Mouse (Mus musculus) stomach, postnatal 0 days (tissue): ENCODE data around the gene Samd4b. TPM values are rescaled to one million over a fixed set of nuclear protein-coding genes. Genes with fewer than 3 reads are reported as not detected.

ENCODE experiments used
- ATAC-seq: fragments of 200-750 bp; cut with Nextera tagmentation; 2 replicates; pipeline ENCODE4 v1.8.0; 2017; ENCODE audit not compliant: low FRiP score, low TSS enrichment
- DNase-seq: peaks from one replicate; pipeline ENCODE4 v3.0.0-alpha.2; 2016; ENCODE audit warnings: low spot score
- H3K27ac ChIP-seq: fragments of 300-500 bp; sonication (generic); replicated peaks from 2 replicates; pipeline ENCODE4 v1.5.1; 2014; ENCODE audit warnings: mild to moderate bottlenecking, control low read depth
- H3K27me3 ChIP-seq: fragments of 300-500 bp; sonication (generic); 2 replicates; pipeline ENCODE4 v1.6.1; 2014; ENCODE audit warnings: low read length; ENCODE audit not compliant: control insufficient read depth, insufficient read depth
- H3K36me3 ChIP-seq: fragments of 300-500 bp; sonication (generic); 2 replicates; pipeline ENCODE4 v1.6.1; 2014; ENCODE audit warnings: low read length, mixed read lengths; ENCODE audit not compliant: control insufficient read depth, insufficient read depth
- H3K4me1 ChIP-seq: fragments of 300-500 bp; sonication (generic); replicated peaks from 2 replicates; pipeline ENCODE4 v1.6.1; 2014; ENCODE audit warnings: antibody characterized with exemption; ENCODE audit not compliant: control insufficient read depth, insufficient read depth
- H3K4me2 ChIP-seq: fragments of 300-500 bp; sonication (generic); replicated peaks from 2 replicates; pipeline ENCODE4 v1.6.1; 2014; ENCODE audit warnings: low read depth, mild to moderate bottlenecking, control low read depth, moderate library complexity
- H3K4me3 ChIP-seq: fragments of 300-500 bp; sonication (generic); 2 replicates; pipeline ENCODE4 v1.5.1; 2014; ENCODE audit warnings: low read depth, low read length, control low read depth
- H3K9ac ChIP-seq: fragments of 300-500 bp; sonication (generic); 2 replicates; pipeline ENCODE4 v1.6.1; 2014; ENCODE audit warnings: mild to moderate bottlenecking, low read length, control low read depth, mixed read lengths
- H3K9me3 ChIP-seq: fragments of 300-500 bp; sonication (generic); 2 replicates; pipeline ENCODE4 v1.6.1; 2016; ENCODE audit warnings: low read length; ENCODE audit not compliant: control insufficient read depth
- CTCF ChIP-seq: IDR thresholded peaks from 2 replicates; pipeline ENCODE4 v1.5.1; 2016; ENCODE audit warnings: antibody characterized with exemption, low read depth, mild to moderate bottlenecking, moderate library complexity
- EP300 ChIP-seq: optimal IDR thresholded peaks from 2 replicates; pipeline ENCODE3; 2016; ENCODE audit warnings: antibody characterized with exemption
- WGBS: fragments of 180-500 bp; shearing (Covaris S2); extraction: QIAGEN DNeasy Blood & Tissue Kit; methylation state at CpG from one replicate; pipeline ENCODE4 v1.1.7; 2014; 5-methylcytosine and 5-hydroxymethylcytosine counted together
- polyA plus RNA-seq: library from polyadenylated mRNA; unstranded; fragments of >200 nt; fragmentation: Nextera tagmentation; extraction: Ambion mirVana; gene quantifications from 2 replicates; pipeline ENCODE4 v1.2.1, GENCODE M21; 2015

Samd4b gene
- polyA plus RNA-seq, 1 experiment from 2014 or later = 9.8 TPM

- Histone ChIP-seq H3K27ac (peak overlapping the region; percentile 65), H3K9me3 (no peaks in the 10 kb centered on the region), H3K4me3 (no peak overlapping the region), H3K4me2 (no peak overlapping the region), H3K9ac (no peak overlapping the region), H3K4me1 (peaks cover 10% of the 10 kb centered on the region; the same call in 1 of the 2 replicates), H3K36me3 (peaks cover 3% of the 10 kb centered on the region; the same call in 1 of the 2 replicates), H3K27me3 (no peaks in the 10 kb centered on the region)
- ATAC-seq (no peak), DNase-seq (no peak)
- TF ChIP-seq CTCF (no peak), EP300 (no peak)
- WGBS = 87% methylated on average over 9 of the region's 9 CpGs
Observed at GRCm38 (mm10) chr7:28385196-28385595, 212.7 kb downstream of the Samd4b start.

GRCm38 (mm10) chr7:28384162-28384561, 213.8 kb downstream of the Samd4b start:
- Histone ChIP-seq H3K9me3 (no peaks in the 10 kb centered on the region), H3K4me1 (peaks cover 14% of the 10 kb centered on the region; the same call in 1 of the 2 replicates), H3K4me2 (no peak overlapping the region), H3K36me3 (peaks cover 3% of the 10 kb centered on the region; the same call in 1 of the 2 replicates), H3K27ac (peak overlapping the region; percentile 100; the same call in 1 of the 2 replicates), H3K4me3 (no peak overlapping the region), H3K27me3 (no peaks in the 10 kb centered on the region), H3K9ac (no peak overlapping the region)
- DNase-seq (peak; percentile 16), ATAC-seq (no peak)
- TF ChIP-seq EP300 (no peak), CTCF (no peak)
- WGBS = 67% methylated on average over 6 of the region's 6 CpGs

GRCm38 (mm10) chr7:28383606-28384005, 214.3 kb downstream of the Samd4b start:
- Histone ChIP-seq H3K27ac (peak overlapping the region; percentile 100), H3K4me3 (no peak overlapping the region), H3K27me3 (no peaks in the 10 kb centered on the region), H3K4me2 (no peak overlapping the region), H3K4me1 (peaks cover 14% of the 10 kb centered on the region; the same call in 1 of the 2 replicates), H3K36me3 (peaks cover under 1% of the 10 kb centered on the region; the same call in 1 of the 2 replicates), H3K9me3 (no peaks in the 10 kb centered on the region), H3K9ac (no peak overlapping the region)
- DNase-seq (no peak), ATAC-seq (no peak)
- TF ChIP-seq EP300 (no peak), CTCF (no peak)
- WGBS = 71% methylated on average over 4 of the region's 4 CpGs

GRCm38 (mm10) chr7:28382981-28383396, 215.0 kb downstream of the Samd4b start:
- peak overlapping the region; percentile 100 for H3K27ac ChIP-seq
- H3K4me2 ChIP-seq = peak overlapping the region; percentile 81; the same call in 1 of the 2 replicates
- peaks cover 2% of the 10 kb centered on the region; the same call in 1 of the 2 replicates for H3K36me3 ChIP-seq
- no peak for TF ChIP-seq EP300
- no peak for TF ChIP-seq CTCF
- ATAC-seq = peak; percentile 49
- H3K9me3 ChIP-seq = no peaks in the 10 kb centered on the region
- peak; percentile 80 for DNase-seq
- H3K4me3 ChIP-seq = no peak overlapping the region
- peaks cover 14% of the 10 kb centered on the region; the same call in 1 of the 2 replicates for H3K4me1 ChIP-seq
- WGBS = 45% methylated on average over 11 of the region's 11 CpGs
- H3K9ac ChIP-seq = peak overlapping the region; percentile 27
- H3K27me3 ChIP-seq = no peaks in the 10 kb centered on the region

- Histone ChIP-seq H3K4me3 (no peak overlapping the region), H3K27ac (peak overlapping the region; percentile 100), H3K9ac (peak overlapping the region; percentile 48; the same call in 1 of the 2 replicates), H3K36me3 (peaks cover 7% of the 10 kb centered on the region; the same call in 1 of the 2 replicates), H3K4me2 (peak overlapping the region; percentile 81), H3K9me3 (no peaks in the 10 kb centered on the region), H3K27me3 (no peaks in the 10 kb centered on the region), H3K4me1 (peaks cover 14% of the 10 kb centered on the region; the same call in 1 of the 2 replicates)
- no peak for ATAC-seq
- TF ChIP-seq EP300 = no peak
- TF ChIP-seq CTCF = no peak
- DNase-seq = peak; percentile 62
- WGBS = 25% methylated on average over 10 of the region's 12 CpGs
Observed at GRCm38 (mm10) chr7:28382347-28382951, 215.5 kb downstream of the Samd4b start.

GRCm38 (mm10) chr7:28381938-28382337, 216.0 kb downstream of the Samd4b start:
- no peaks in the 10 kb centered on the region for H3K9me3 ChIP-seq
- peak overlapping the region; percentile 81 for H3K4me2 ChIP-seq
- TF ChIP-seq CTCF = no peak
- TF ChIP-seq EP300 = peak; percentile 89
- peak; percentile 93 for DNase-seq
- no peaks in the 10 kb centered on the region for H3K27me3 ChIP-seq
- H3K36me3 ChIP-seq = peaks cover 7% of the 10 kb centered on the region; the same call in 1 of the 2 replicates
- ATAC-seq = peak; percentile 53
- H3K4me1 ChIP-seq = peaks cover 14% of the 10 kb centered on the region; the same call in 1 of the 2 replicates
- H3K4me3 ChIP-seq = peak overlapping the region; percentile 39
- H3K27ac ChIP-seq = peak overlapping the region; percentile 100
- H3K9ac ChIP-seq = peak overlapping the region; percentile 78
- WGBS = 0% methylated on average over 20 of the region's 20 CpGs
